Mouse (Mus musculus) adipose tissue, adult 10 weeks (tissue): ENCODE measurements around the gene Magea3. TPM values are rescaled to one million over a fixed set of nuclear protein-coding genes. Genes with fewer than 3 reads are reported as not detected.

ENCODE experiments used
- polyA plus RNA-seq: library from polyadenylated mRNA; stranded (reverse); fragments of 350-450 nt; fragmentation: Illumina TruSeq; extraction: RNeasy Lipid Tissue Mini Kit (QIAGEN cat#74804); gene quantifications from one replicate; pipeline ENCODE4 v1.2.3, GENCODE M21; 2014; ENCODE audit warnings: low read depth, low replicate concordance

The Magea3 gene
- not detected for polyA plus RNA-seq

GRCm38 (mm10) chrX:154949405-154949804 lies at the start of gene Magea3:
Gene Magea3 (minus strand): TSS chrX:154949505.

GRCm38 (mm10) chrX:154995750-154996149 lies 46.4 kb upstream of the Magea3 start, which contains the start of gene Magea8:
Gene Magea8 (minus strand): TSS chrX:154995850.

GRCm38 (mm10) chrX:154935887-154936286 lies 13.4 kb downstream of the Magea3 start, which contains the start of gene Magea6:
Gene Magea6 (minus strand): TSS chrX:154935987.

Other genes with a start within 250 kb of the Magea3 start
- gene Cldn34b1, start 59.2 kb downstream of the Magea3 start, polyA plus RNA-seq, result not detected
- not detected for gene Magea6, start 13.5 kb downstream of the Magea3 start, polyA plus RNA-seq
- gene Magea8, start 46.3 kb upstream of the Magea3 start, polyA plus RNA-seq, result not detected
- gene Magea5, start 113.6 kb upstream of the Magea3 start, polyA plus RNA-seq, result not detected
- not detected for gene Magea1, start 140.3 kb upstream of the Magea3 start, polyA plus RNA-seq
- not detected for gene Magea2, start 144.2 kb upstream of the Magea3 start, polyA plus RNA-seq
- gene Cldn34b2, start 178.9 kb upstream of the Magea3 start, polyA plus RNA-seq, result not detected